Comparison of ENCODE assay signal across 26 mouse cellular contexts in the genomic region with DNA sequence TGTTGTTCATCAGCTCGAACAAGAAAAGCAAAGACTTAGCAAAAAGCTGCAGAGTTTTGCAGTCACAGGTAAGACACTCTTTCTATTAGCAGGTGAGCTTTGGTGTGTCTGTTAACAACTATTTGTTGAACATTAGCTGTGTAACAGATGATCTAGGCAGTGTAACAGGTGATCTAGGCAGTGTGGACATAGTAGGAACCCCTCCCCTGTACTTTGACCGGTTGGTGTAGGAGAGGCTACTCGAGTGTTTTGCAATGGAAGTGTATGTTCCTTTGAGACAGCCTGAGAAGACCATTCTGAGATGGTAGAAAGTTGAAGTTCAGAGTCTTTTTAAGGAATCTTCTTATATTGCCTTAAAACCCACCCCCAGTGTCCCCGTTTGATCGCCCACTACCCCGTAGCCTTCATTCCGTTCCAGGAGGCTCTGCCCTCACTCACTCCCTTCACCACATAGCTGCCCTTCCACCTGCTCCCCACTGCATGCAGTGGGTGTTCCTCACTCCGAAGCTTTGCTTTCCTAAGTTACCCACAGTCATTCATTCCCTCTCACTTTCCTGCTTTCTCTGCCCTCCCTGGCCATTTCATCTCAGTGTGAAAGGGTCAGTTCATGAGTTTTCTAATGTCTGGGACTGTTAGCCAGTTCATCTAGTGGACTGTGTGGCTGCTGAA. TPM values are rescaled to one million over a fixed set of nuclear protein-coding genes. Genes with fewer than 3 reads are reported as not detected.
DNase-seq lines count a peak whose midpoint lies in the region; ATAC-seq and TF ChIP-seq lines count a peak whose summit lies in the region.
"Had no signal": no experiment of that assay in that cellular context is flagged by ENCODE, and none has a peak within 500 bp of the region (broad histone marks: within the 10 kb centered on the region; RNA-seq: fewer than 3 reads in every experiment).

No protein-coding gene starts in this region.

- 73% methylated on average over 8 of the region's 8 CpGs for WGBS in liver, embryonic 16.5 days (ENCODE audit: insufficient replicate concordance)
- WGBS in liver, embryonic 12.5 days (ENCODE audit: insufficient replicate concordance) = 82% methylated on average over 8 of the region's 8 CpGs
- WGBS in intestine, embryonic 16.5 days = 81% methylated on average over 8 of the region's 8 CpGs
- WGBS in stomach, embryonic 14.5 days = 87% methylated on average over 8 of the region's 8 CpGs
- WGBS in stomach, postnatal 0 days = 67% methylated on average over 8 of the region's 8 CpGs

- no peak overlapping the region for H3K4me3 ChIP-seq in liver, embryonic 16.5 days (ENCODE audit: low read depth, low read length)
- H3K4me3 ChIP-seq in liver, embryonic 12.5 days = no peak overlapping the region
- H3K4me3 ChIP-seq in intestine, embryonic 16.5 days (ENCODE audit: low read length) = no peak overlapping the region
- no peak overlapping the region for H3K4me3 ChIP-seq in stomach, embryonic 14.5 days (ENCODE audit: low read depth, low read length)
- H3K4me3 ChIP-seq in stomach, postnatal 0 days (ENCODE audit: low read depth, low read length) = no peak overlapping the region
- H3K4me3 ChIP-seq: embryonic facial prominence, embryonic 12.5 days; embryonic facial prominence, embryonic 15.5 days; gastrocnemius, adult 2 months; heart, embryonic 12.5 days; heart, embryonic 15.5 days had no signal

- H3K4me2 ChIP-seq in liver, embryonic 16.5 days (ENCODE audit: low read depth, low read length) = no peak overlapping the region
- no peak overlapping the region for H3K4me2 ChIP-seq in liver, embryonic 12.5 days
- H3K4me2 ChIP-seq in intestine, embryonic 16.5 days (ENCODE audit: low read depth, low read length) = no peak overlapping the region
- H3K4me2 ChIP-seq in stomach, embryonic 14.5 days (replicated peaks; ENCODE audit: low read depth, low read length) = no peak overlapping the region
- no peak overlapping the region for H3K4me2 ChIP-seq in stomach, postnatal 0 days (replicated peaks; ENCODE audit: low read depth)
- H3K4me2 ChIP-seq: embryonic facial prominence, embryonic 12.5 days; embryonic facial prominence, embryonic 15.5 days; heart, embryonic 12.5 days; heart, embryonic 15.5 days; hindbrain, embryonic 14.5 days had no signal

- H3K9me3 ChIP-seq in liver, embryonic 16.5 days (replicated peaks; ENCODE audit: control insufficient read depth, low read length) = no peaks in the 10 kb centered on the region
- no peaks in the 10 kb centered on the region for H3K9me3 ChIP-seq in liver, embryonic 12.5 days (replicated peaks)
- no peaks in the 10 kb centered on the region for H3K9me3 ChIP-seq in intestine, embryonic 16.5 days (ENCODE audit: control insufficient read depth, low read length)
- no peaks in the 10 kb centered on the region for H3K9me3 ChIP-seq in stomach, embryonic 14.5 days (ENCODE audit: control insufficient read depth, low read depth, low read length)
- H3K9me3 ChIP-seq in stomach, postnatal 0 days (ENCODE audit: control insufficient read depth, low read length) = no peaks in the 10 kb centered on the region
- H3K9me3 ChIP-seq: embryonic facial prominence, embryonic 12.5 days; embryonic facial prominence, embryonic 15.5 days; heart, embryonic 12.5 days; heart, embryonic 15.5 days had no signal

- TF ChIP-seq EP300 in stomach, postnatal 0 days (optimal IDR thresholded peaks at IDR 0.05) = no peak

- intact Hi-C loops in heart, postnatal 14 days (cut with DNase I) = no loop called here

- peak; percentile 72; the same call in 1 of the 2 replicates for ATAC-seq in liver, embryonic 16.5 days (ENCODE audit: low read depth)
- no peak for ATAC-seq in liver, embryonic 12.5 days
- peak; percentile 97 for ATAC-seq in intestine, embryonic 16.5 days
- ATAC-seq in stomach, embryonic 14.5 days (ENCODE audit: insufficient number of reproducible peaks, insufficient read depth, low FRiP score, low read depth) = peak; percentile 65; the same call in 1 of the 2 replicates
- peak; percentile 93 for ATAC-seq in stomach, postnatal 0 days (ENCODE audit: low FRiP score, low TSS enrichment)
- ATAC-seq: forebrain, embryonic 14.5 days; forebrain, postnatal 0 days; Patski had no signal

- H3K9ac ChIP-seq in liver, embryonic 16.5 days (ENCODE audit: low read depth, low read length) = no peak overlapping the region
- no peak overlapping the region for H3K9ac ChIP-seq in liver, embryonic 12.5 days
- H3K9ac ChIP-seq in intestine, embryonic 16.5 days (ENCODE audit: low read depth, low read length) = no peak overlapping the region
- no peak overlapping the region for H3K9ac ChIP-seq in stomach, embryonic 14.5 days (replicated peaks; ENCODE audit: low read depth, low read length)
- no peak overlapping the region for H3K9ac ChIP-seq in stomach, postnatal 0 days (ENCODE audit: low read length)
- H3K9ac ChIP-seq: embryonic facial prominence, embryonic 12.5 days; embryonic facial prominence, embryonic 15.5 days; forebrain, postnatal 0 days; heart, embryonic 12.5 days; heart, embryonic 15.5 days; hindbrain, embryonic 14.5 days had no signal

- H3K27ac ChIP-seq in liver, embryonic 16.5 days (ENCODE audit: low read length) = no peak overlapping the region
- no peak overlapping the region for H3K27ac ChIP-seq in liver, embryonic 12.5 days
- peak overlapping the region; percentile 74 for H3K27ac ChIP-seq in intestine, embryonic 16.5 days (ENCODE audit: low read length)
- no peak overlapping the region for H3K27ac ChIP-seq in stomach, embryonic 14.5 days (ENCODE audit: low read length)
- peak overlapping the region; percentile 31; the same call in 1 of the 2 replicates for H3K27ac ChIP-seq in stomach, postnatal 0 days (replicated peaks)
- H3K27ac ChIP-seq: embryonic facial prominence, embryonic 12.5 days; embryonic facial prominence, embryonic 15.5 days; gastrocnemius, adult 2 months; heart, embryonic 15.5 days; hindbrain, embryonic 14.5 days had no signal

- H3K4me1 ChIP-seq in liver, embryonic 16.5 days (ENCODE audit: control insufficient read depth, low read depth, low read length) = no peaks in the 10 kb centered on the region
- no peaks in the 10 kb centered on the region for H3K4me1 ChIP-seq in liver, embryonic 12.5 days
- no peaks in the 10 kb centered on the region for H3K4me1 ChIP-seq in intestine, embryonic 16.5 days (ENCODE audit: control insufficient read depth, insufficient read depth, low read length)
- H3K4me1 ChIP-seq in stomach, embryonic 14.5 days (ENCODE audit: control insufficient read depth, insufficient read depth, low read length) = no peaks in the 10 kb centered on the region
- H3K4me1 ChIP-seq in stomach, postnatal 0 days (replicated peaks; ENCODE audit: control insufficient read depth, insufficient read depth) = no peaks in the 10 kb centered on the region
- H3K4me1 ChIP-seq: embryonic facial prominence, embryonic 12.5 days; embryonic facial prominence, embryonic 15.5 days; heart, embryonic 12.5 days; heart, embryonic 15.5 days had no signal

- TF ChIP-seq CTCF in stomach, postnatal 0 days (IDR thresholded peaks at IDR 0.05; ENCODE audit: low read depth) = no peak

- peaks cover 27% of the 10 kb centered on the region for H3K36me3 ChIP-seq in liver, embryonic 16.5 days (ENCODE audit: control insufficient read depth, insufficient read depth)
- H3K36me3 ChIP-seq in liver, embryonic 12.5 days = peaks cover 94% of the 10 kb centered on the region
- H3K36me3 ChIP-seq in intestine, embryonic 16.5 days (ENCODE audit: control insufficient read depth, insufficient read depth, low read length) = peaks cover 6% of the 10 kb centered on the region; the same call in 1 of the 2 replicates
- H3K36me3 ChIP-seq in stomach, embryonic 14.5 days (ENCODE audit: control insufficient read depth, insufficient read depth, low read length) = peaks cover 40% of the 10 kb centered on the region
- H3K36me3 ChIP-seq in stomach, postnatal 0 days (ENCODE audit: control insufficient read depth, insufficient read depth, low read length) = peaks cover 10% of the 10 kb centered on the region; the same call in 1 of the 2 replicates

- no peaks in the 10 kb centered on the region for H3K27me3 ChIP-seq in liver, embryonic 16.5 days (ENCODE audit: control insufficient read depth, insufficient read depth, low read depth, low read length)
- H3K27me3 ChIP-seq in liver, embryonic 12.5 days (replicated peaks) = no peaks in the 10 kb centered on the region
- no peaks in the 10 kb centered on the region for H3K27me3 ChIP-seq in intestine, embryonic 16.5 days (replicated peaks; ENCODE audit: control insufficient read depth, insufficient read depth, low read length)
- no peaks in the 10 kb centered on the region for H3K27me3 ChIP-seq in stomach, embryonic 14.5 days (ENCODE audit: control insufficient read depth, insufficient read depth, low read length)
- H3K27me3 ChIP-seq in stomach, postnatal 0 days (ENCODE audit: control insufficient read depth, insufficient read depth, low read length) = no peaks in the 10 kb centered on the region
- H3K27me3 ChIP-seq: embryonic facial prominence, embryonic 12.5 days; embryonic facial prominence, embryonic 15.5 days; heart, embryonic 12.5 days; heart, embryonic 15.5 days; Patski had no signal

- peak; percentile 58 for DNase-seq in stomach, postnatal 0 days (ENCODE audit: low spot score)
- DNase-seq in heart, adult 8-10 months (ENCODE audit: low spot score) = no peak
- DNase-seq in Muller cell, postnatal 12 days (ENCODE audit: inconsistent ontology term) = no peak
- DNase-seq in heart, postnatal 14 days = no peak
- DNase-seq: adrenal gland, adult 2 months; adrenal gland, postnatal 14 days; cerebellum, adult 11 months; cerebellum, adult 2 months; cerebellum, adult 9-11 months; cerebellum, postnatal 25 days; forebrain, postnatal 0 days; gastrocnemius, adult 2 months; gastrocnemius, postnatal 14 days; heart, postnatal 10 days; heart, postnatal 4 days had no signal

RNA-seq across cellular contexts. Expression of gene Cep135, which starts 21.3 kb away (rescaled TPM):
- polyA plus RNA-seq in liver, embryonic 16.5 days (2015; fragmentation: Nextera tagmentation; extraction: Ambion mirVana) = 3.9 and 4.1 TPM in 2 replicates
- polyA plus RNA-seq in liver, embryonic 12.5 days (2016; fragmentation: Nextera tagmentation; extraction: Ambion mirVana) = 6.1 and 6.5 TPM in 2 replicates
- 3.9 and 4.8 TPM in 2 replicates for polyA plus RNA-seq in intestine, embryonic 16.5 days (2015; fragmentation: Nextera tagmentation; extraction: Ambion mirVana)
- 9.5 and 9.6 TPM in 2 replicates for polyA plus RNA-seq in stomach, embryonic 14.5 days (2014; fragmentation: Nextera tagmentation; extraction: Ambion mirVana)
- polyA plus RNA-seq in stomach, postnatal 0 days (2015; fragmentation: Nextera tagmentation; extraction: Ambion mirVana) = 1.7 and 1.9 TPM in 2 replicates
- total RNA-seq in heart, adult 8-10 months (2022) = 1 to 10 TPM; 2.7 to 3.2 (median 2.9) TPM
- 1 to 10 TPM; 3.9 to 4.1 TPM for total RNA-seq in heart, postnatal 14 days (2021)

RNA-seq across cellular contexts. Expression of gene C530008M17Rik, which starts 46.5 kb away (rescaled TPM):
- polyA plus RNA-seq in liver, embryonic 16.5 days (2015; fragmentation: Nextera tagmentation; extraction: Ambion mirVana) = 5.7 and 6.0 TPM in 2 replicates
- 12.2 and 13.9 TPM in 2 replicates for polyA plus RNA-seq in liver, embryonic 12.5 days (2016; fragmentation: Nextera tagmentation; extraction: Ambion mirVana)
- 10.6 and 11.1 TPM in 2 replicates for polyA plus RNA-seq in intestine, embryonic 16.5 days (2015; fragmentation: Nextera tagmentation; extraction: Ambion mirVana)
- polyA plus RNA-seq in stomach, embryonic 14.5 days (2014; fragmentation: Nextera tagmentation; extraction: Ambion mirVana) = 16.5 and 21.6 TPM in 2 replicates
- 3.6 TPM in 2 replicates for polyA plus RNA-seq in stomach, postnatal 0 days (2015; fragmentation: Nextera tagmentation; extraction: Ambion mirVana)
- 1 to 10 TPM; 2.0 to 5.9 (median 2.5) TPM for total RNA-seq in heart, adult 8-10 months (2022)
- total RNA-seq in heart, postnatal 14 days (2021) = 1 to 10 TPM; 2.1 to 2.2 TPM

Comparison
In these comparisons a context has a peak if more than half of its experiments do, and no peak if none do; other contexts are left out.
1. H3K27ac ChIP-seq: peak in intestine, embryonic 16.5 days (single experiment) and stomach, postnatal 0 days (single experiment); none in liver, embryonic 16.5 days (single experiment), liver, embryonic 12.5 days (single experiment) and stomach, embryonic 14.5 days (single experiment).